Mouse (Mus musculus): ENCODE measurements at regions not wholly inside any gene's neighbourhood (a gene's known extent, or its start where the extent isn't known, plus 50 kb on each side); places are given as distances from the start of the nearest gene placed in this dataset.
"Not testable (repeated sequence)": the region's sequence is repeated elsewhere in the genome, so short reads cannot be mapped to it uniquely, and the experiment has no call there.

DNA sequence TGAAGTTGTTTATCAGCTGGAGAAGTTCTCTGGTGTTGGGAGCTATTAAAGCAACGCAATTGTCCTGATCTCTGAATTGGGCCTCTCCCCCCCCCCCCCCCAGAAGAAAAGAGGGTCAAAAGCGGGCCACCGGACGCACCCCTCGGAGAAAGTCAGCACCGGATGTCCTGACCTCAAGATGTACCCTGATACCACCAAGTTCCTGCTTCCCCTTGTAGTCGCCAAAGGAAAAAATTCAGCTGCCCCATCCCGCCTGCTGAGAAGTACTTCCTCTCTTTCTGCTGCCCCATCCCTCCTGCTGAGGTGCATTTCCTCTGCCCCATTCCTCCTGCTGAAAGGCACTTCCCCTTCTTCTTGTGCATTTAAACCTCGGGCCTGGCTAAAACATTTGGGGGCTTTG, 1191.1 kb upstream of the 1700008P02Rik start:
- H3K79me2 ChIP-seq (replicated peaks; ENCODE audit: control insufficient read depth, extremely low read depth, insufficient read depth, poor library complexity, severe bottlenecking); H3K4me2 ChIP-seq (ENCODE audit: insufficient read depth, low read depth, poor library complexity, severe bottlenecking); H3K27me3 ChIP-seq (replicated peaks); DNase-seq (ENCODE audit: extremely low read depth); H3K36me3 ChIP-seq (replicated peaks in 1 of 2; ENCODE audit: control insufficient read depth in 1 of 2, insufficient read depth in 1 of 2, low read length in 1 of 2); H3K9ac ChIP-seq (ENCODE audit: insufficient read depth, low read depth); dilution Hi-C loops (cut with MboI; ENCODE audit: extremely low pct_ligation_motif_present, extremely low pct_unique_long_range_greater_than_20kb, low sequenced_read_pairs); H3K4me3 ChIP-seq (replicated peaks in 1 of 3; ENCODE audit: low read depth in 2 of 3, low read length in 2 of 3, poor library complexity in 1 of 3); H3K4me1 ChIP-seq (ENCODE audit: control insufficient read depth in 1 of 2, insufficient read depth in 2 of 2); H3K27ac ChIP-seq (ENCODE audit: insufficient read depth, low read depth); in situ Hi-C loops (cut with MboI; ENCODE audit: low pct_ligation_motif_present, low pct_unique_long_range_greater_than_20kb, low sequenced_read_pairs): not testable (repeated sequence)
- H3K9me3 ChIP-seq (replicated peaks; ENCODE audit: low read length) = peaks cover 16% of the 10 kb centered on the region

- H3K4me2 ChIP-seq (ENCODE audit: insufficient read depth, low read depth, poor library complexity, severe bottlenecking); H3K4me3 ChIP-seq (replicated peaks in 1 of 3; ENCODE audit: low read depth in 2 of 3, low read length in 2 of 3, poor library complexity in 1 of 3); H3K27me3 ChIP-seq (replicated peaks); DNase-seq (ENCODE audit: extremely low read depth); in situ Hi-C loops (cut with MboI; ENCODE audit: low pct_ligation_motif_present, low pct_unique_long_range_greater_than_20kb, low sequenced_read_pairs); dilution Hi-C loops (cut with MboI; ENCODE audit: extremely low pct_ligation_motif_present, extremely low pct_unique_long_range_greater_than_20kb, low sequenced_read_pairs); H3K27ac ChIP-seq (ENCODE audit: insufficient read depth, low read depth); H3K79me2 ChIP-seq (replicated peaks; ENCODE audit: control insufficient read depth, extremely low read depth, insufficient read depth, poor library complexity, severe bottlenecking); H3K36me3 ChIP-seq (replicated peaks in 1 of 2; ENCODE audit: control insufficient read depth in 1 of 2, insufficient read depth in 1 of 2, low read length in 1 of 2); H3K9ac ChIP-seq (ENCODE audit: insufficient read depth, low read depth); H3K4me1 ChIP-seq (ENCODE audit: control insufficient read depth in 1 of 2, insufficient read depth in 2 of 2): not testable (repeated sequence)
- H3K9me3 ChIP-seq (replicated peaks; ENCODE audit: low read length) = peaks cover 17% of the 10 kb centered on the region
These were observed 1184.9 kb upstream of the 1700008P02Rik start for GRCm38 (mm10) chr3:7805121-7805520.

GRCm38 (mm10) chr3:7804209-7804608, 1184.0 kb upstream of the 1700008P02Rik start:
- Histone ChIP-seq H3K4me3 (replicated peaks in 1 of 3; ENCODE audit: low read depth in 2 of 3, low read length in 2 of 3, poor library complexity in 1 of 3) (no peak overlapping the region), H3K9me3 (replicated peaks; ENCODE audit: low read length) (peaks cover 21% of the 10 kb centered on the region), H3K36me3 (replicated peaks in 1 of 2; ENCODE audit: control insufficient read depth in 1 of 2, insufficient read depth in 1 of 2, low read length in 1 of 2) (no peaks in the 10 kb centered on the region), H3K4me1 (ENCODE audit: control insufficient read depth in 1 of 2, insufficient read depth in 2 of 2) (no peaks in the 10 kb centered on the region), H3K27me3 (replicated peaks) (no peaks in the 10 kb centered on the region), H3K9ac (ENCODE audit: insufficient read depth, low read depth) (no peak overlapping the region), H3K79me2 (replicated peaks; ENCODE audit: control insufficient read depth, extremely low read depth, insufficient read depth, poor library complexity, severe bottlenecking) (no peaks in the 10 kb centered on the region), H3K4me2 (ENCODE audit: insufficient read depth, low read depth, poor library complexity, severe bottlenecking) (no peak overlapping the region), H3K27ac (ENCODE audit: insufficient read depth, low read depth) (no peak overlapping the region)
- no peak for DNase-seq (ENCODE audit: extremely low read depth)
- in situ Hi-C loops (cut with MboI; ENCODE audit: low pct_ligation_motif_present, low pct_unique_long_range_greater_than_20kb, low sequenced_read_pairs) = no loop called here
- no peak for TF ChIP-seq JUN (IDR thresholded peaks at IDR 0.05; ENCODE audit: insufficient read depth, low read depth, low read length)
- TF ChIP-seq MYC (IDR thresholded peaks at IDR 0.05; ENCODE audit: low read depth, low read length) = no peak
- no peak for TF ChIP-seq SIN3A (IDR thresholded peaks at IDR 0.05; ENCODE audit: low read length)
- no peak for TF ChIP-seq CHD1 (IDR thresholded peaks at IDR 0.05; ENCODE audit: low read depth, low read length)
- no peak for TF ChIP-seq SMC3 (IDR thresholded peaks at IDR 0.05; ENCODE audit: low read depth, low read length)
- TF ChIP-seq ZNF384 (IDR thresholded peaks at IDR 0.05; ENCODE audit: low read depth, low read length) = no peak
- TF ChIP-seq USF1 (IDR thresholded peaks at IDR 0.05; ENCODE audit: low read depth, low read length) = no peak
- TF ChIP-seq MAZ (IDR thresholded peaks at IDR 0.05; ENCODE audit: low read depth, low read length) = no peak
- no peak for TF ChIP-seq IRF4 (IDR thresholded peaks at IDR 0.05; ENCODE audit: low read depth, low read length)
- TF ChIP-seq E2F4 (IDR thresholded peaks at IDR 0.05; ENCODE audit: insufficient replicate concordance, low read depth, low read length) = no peak
- no peak for TF ChIP-seq CHD2 (IDR thresholded peaks at IDR 0.05; ENCODE audit: low read length)
- TF ChIP-seq RCOR1 (conservative IDR thresholded peaks at IDR 0.05; ENCODE audit: low read depth, low read length) = no peak
- TF ChIP-seq HCFC1 (IDR thresholded peaks at IDR 0.05; ENCODE audit: low read depth, low read length) = no peak
- TF ChIP-seq ELF1 (IDR thresholded peaks at IDR 0.05; ENCODE audit: low read depth, low read length) = no peak
- no peak for TF ChIP-seq UBTF (IDR thresholded peaks at IDR 0.05; ENCODE audit: low read depth, low read length)
- dilution Hi-C loops (cut with MboI; ENCODE audit: extremely low pct_ligation_motif_present, extremely low pct_unique_long_range_greater_than_20kb, low sequenced_read_pairs) = no loop called here

All from CH12.LX (cell line).